Mouse (Mus musculus): Measurements from ENCODE around the gene Matn1. TPM values are rescaled to one million over a fixed set of nuclear protein-coding genes. Genes with fewer than 3 reads are reported as not detected.

Matn1 gene
- polyA plus RNA-seq, 1 experiment from 2014 or later, result not detected

GRCm38 (mm10) chr4:130917564-130917963, 26.6 kb upstream of the Matn1 start:
- H3K27ac ChIP-seq (replicated peaks), result no peak overlapping the region
- H3K9me3 ChIP-seq, result no peaks in the 10 kb centered on the region
- H3K4me3 ChIP-seq, result no peak overlapping the region
- H3K4me2 ChIP-seq, result no peak overlapping the region
- no peak overlapping the region for H3K9ac ChIP-seq
- ATAC-seq (ENCODE audit: extremely low read depth, insufficient number of reproducible peaks, low FRiP score, low TSS enrichment), result no peak
- WGBS, result 59% methylated on average over 4 of the region's 4 CpGs
- no peaks in the 10 kb centered on the region for H3K27me3 ChIP-seq (replicated peaks)
- H3K36me3 ChIP-seq, result no peaks in the 10 kb centered on the region
- H3K4me1 ChIP-seq, result peaks cover 34% of the 10 kb centered on the region

DNA sequence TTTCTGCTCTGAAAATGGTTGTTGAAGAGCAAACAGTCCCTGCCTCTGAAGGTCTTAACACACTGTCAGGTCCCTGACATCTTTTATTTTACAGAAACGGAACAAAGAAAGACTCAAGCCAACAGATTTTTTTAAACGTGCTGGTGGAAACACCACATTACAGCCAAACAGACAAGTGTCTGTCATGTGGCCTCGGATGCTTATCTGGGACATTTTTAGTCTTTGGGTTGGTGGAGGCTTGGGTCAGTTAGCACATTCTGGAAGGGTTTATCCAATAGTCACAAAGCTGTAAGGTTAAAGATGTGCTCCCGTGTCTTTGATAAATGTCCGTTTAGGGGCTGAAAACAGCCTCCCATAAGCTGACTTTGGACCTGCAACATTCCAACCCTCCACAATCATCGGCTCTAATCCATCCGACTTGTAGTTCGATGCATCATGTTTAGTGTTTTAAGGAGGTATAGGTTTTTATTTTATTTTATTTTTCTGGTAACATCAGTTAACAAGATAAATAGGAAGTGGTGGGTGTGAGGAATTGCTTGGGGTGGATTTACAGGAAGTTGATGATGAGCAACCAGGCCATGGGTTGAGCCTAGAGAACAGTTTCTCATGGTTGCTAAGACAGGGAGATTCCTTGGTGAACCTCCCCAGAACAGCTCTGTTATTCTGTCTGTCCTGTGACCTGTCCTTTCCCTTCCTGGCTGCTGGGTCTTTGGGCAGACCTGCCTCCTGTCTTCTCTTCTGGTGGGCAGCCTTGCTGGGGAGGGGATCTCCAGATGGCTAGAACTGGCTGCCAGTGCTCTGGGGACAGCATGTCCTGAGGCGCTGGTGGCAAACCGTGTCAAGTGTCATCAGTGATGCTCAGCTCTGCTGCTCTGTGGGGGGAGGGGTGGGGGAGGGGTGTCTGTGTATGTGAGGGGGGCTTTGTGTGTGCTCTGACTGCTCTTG, 25.1 kb upstream of the Matn1 start:
- Histone ChIP-seq H3K4me1 (peaks cover 33% of the 10 kb centered on the region), H3K4me2 (no peak overlapping the region), H3K9ac (no peak overlapping the region), H3K9me3 (no peaks in the 10 kb centered on the region), H3K36me3 (no peaks in the 10 kb centered on the region), H3K27me3 (replicated peaks) (no peaks in the 10 kb centered on the region), H3K4me3 (no peak overlapping the region), H3K27ac (replicated peaks) (no peak overlapping the region)
- 62% methylated on average over 10 of the region's 10 CpGs for WGBS
- no peak for ATAC-seq (ENCODE audit: extremely low read depth, insufficient number of reproducible peaks, low FRiP score, low TSS enrichment)

DNA sequence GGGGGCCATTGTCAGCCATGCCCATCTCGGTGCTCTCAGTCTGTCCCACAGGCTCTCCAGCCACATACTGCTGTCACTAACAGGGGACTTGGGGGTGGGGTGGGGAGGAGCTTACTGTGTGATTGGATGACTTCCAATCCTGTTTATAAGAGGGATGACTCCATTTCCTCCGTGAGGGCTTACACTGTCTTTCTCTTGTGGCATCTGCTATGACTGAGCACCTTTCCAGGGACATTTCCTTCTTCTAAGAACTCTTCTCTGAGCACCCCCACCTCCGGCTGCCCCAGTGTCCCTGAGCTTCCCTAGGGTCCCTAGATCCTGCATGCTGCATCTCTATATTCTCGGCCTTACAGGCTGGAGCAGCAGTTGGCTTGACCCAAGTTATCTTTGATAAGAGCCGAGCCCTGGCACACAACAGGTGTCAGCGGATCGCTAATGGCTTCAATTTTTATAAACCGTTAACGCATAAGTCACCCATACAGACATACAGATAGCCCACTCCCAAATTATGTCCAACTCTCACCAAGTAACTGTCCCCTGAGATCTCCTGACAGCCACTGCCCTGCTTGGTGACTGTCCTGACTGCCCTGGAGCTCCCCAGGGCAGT, 24.3 kb upstream of the Matn1 start:
- 48% methylated on average over 9 of the region's 9 CpGs for WGBS
- H3K4me3 ChIP-seq, result no peak overlapping the region
- H3K27ac ChIP-seq (replicated peaks), result no peak overlapping the region
- H3K9ac ChIP-seq, result no peak overlapping the region; the same call in 1 of the 2 replicates
- no peak overlapping the region for H3K4me2 ChIP-seq
- no peaks in the 10 kb centered on the region for H3K9me3 ChIP-seq
- H3K36me3 ChIP-seq, result no peaks in the 10 kb centered on the region
- H3K27me3 ChIP-seq (replicated peaks), result no peaks in the 10 kb centered on the region
- peaks cover 25% of the 10 kb centered on the region for H3K4me1 ChIP-seq
- ATAC-seq (ENCODE audit: extremely low read depth, insufficient number of reproducible peaks, low FRiP score, low TSS enrichment), result no peak

DNA sequence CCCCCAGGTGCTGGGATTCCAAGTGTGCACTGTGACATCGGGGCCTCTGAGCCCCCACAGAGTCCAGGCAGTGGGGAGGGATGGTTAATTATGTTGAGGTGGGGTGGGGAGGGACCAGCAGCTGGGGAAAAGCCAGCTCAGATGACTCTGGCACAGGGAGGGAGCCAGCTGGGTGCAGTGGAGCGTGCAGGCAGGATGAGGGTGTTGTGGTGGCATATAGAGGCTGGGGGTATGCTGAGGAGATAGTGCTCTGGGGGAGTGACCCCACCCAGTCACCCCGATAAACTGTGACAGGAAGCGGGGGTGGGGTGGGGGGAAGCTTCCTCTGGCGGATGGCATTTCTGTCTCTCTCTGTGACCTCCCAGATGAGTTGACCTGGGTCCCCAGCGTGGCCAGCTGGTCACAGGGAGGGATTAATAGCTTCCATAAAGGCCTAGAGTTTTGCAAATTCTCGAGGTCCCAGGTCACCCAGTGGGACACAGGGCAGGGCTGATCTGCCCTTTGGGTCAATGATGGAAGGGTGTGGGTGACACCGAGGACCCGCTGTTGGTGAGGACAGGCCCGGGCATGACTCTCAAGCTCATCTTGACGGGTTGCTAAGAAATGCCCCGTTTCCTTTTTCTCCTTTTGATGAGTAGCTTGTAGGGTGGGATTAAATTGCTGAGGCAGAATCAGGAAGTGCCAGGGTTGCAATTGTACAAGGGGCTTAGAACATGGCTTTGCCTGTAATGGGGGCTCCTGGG, 23.1 kb upstream of the Matn1 start:
- H3K27ac ChIP-seq (replicated peaks), result no peak overlapping the region
- 0 out of 2 replicates have a peak, but pooled peaks have one; percentile 43 for ATAC-seq (ENCODE audit: extremely low read depth, insufficient number of reproducible peaks, low FRiP score, low TSS enrichment)
- WGBS, result 38% methylated on average over 12 of the region's 12 CpGs
- no peaks in the 10 kb centered on the region for H3K9me3 ChIP-seq
- no peak overlapping the region for H3K4me3 ChIP-seq
- no peaks in the 10 kb centered on the region for H3K36me3 ChIP-seq
- no peak overlapping the region for H3K4me2 ChIP-seq
- peaks cover 18% of the 10 kb centered on the region for H3K4me1 ChIP-seq
- H3K9ac ChIP-seq, result no peak overlapping the region
- H3K27me3 ChIP-seq (replicated peaks), result no peaks in the 10 kb centered on the region

DNA sequence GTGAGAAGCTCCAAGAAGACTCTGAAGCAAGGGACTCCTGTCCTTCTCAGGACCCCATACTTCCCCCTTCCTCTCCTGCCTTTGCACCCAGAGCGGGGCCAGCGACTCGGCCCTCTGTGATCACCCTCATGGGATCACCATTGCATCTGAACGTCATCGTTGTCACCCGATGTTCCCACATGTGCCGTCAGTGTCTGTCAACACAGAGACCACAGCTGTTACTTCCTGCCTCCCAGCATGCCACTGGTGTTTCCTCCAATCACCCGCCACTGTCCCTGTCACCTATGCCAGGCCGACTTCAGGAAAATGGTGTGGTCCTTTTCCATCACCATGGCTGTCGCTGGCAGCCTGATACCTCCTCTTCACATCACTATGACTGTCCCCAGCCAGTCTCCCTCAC, 22.2 kb upstream of the Matn1 start:
- H3K9me3 ChIP-seq, result no peaks in the 10 kb centered on the region
- no peak overlapping the region for H3K27ac ChIP-seq (replicated peaks)
- ATAC-seq (ENCODE audit: extremely low read depth, insufficient number of reproducible peaks, low FRiP score, low TSS enrichment), result no peak
- H3K9ac ChIP-seq, result no peak overlapping the region
- no peaks in the 10 kb centered on the region for H3K36me3 ChIP-seq
- H3K27me3 ChIP-seq (replicated peaks), result no peaks in the 10 kb centered on the region
- H3K4me2 ChIP-seq, result no peak overlapping the region
- H3K4me1 ChIP-seq, result peaks cover 18% of the 10 kb centered on the region
- no peak overlapping the region for H3K4me3 ChIP-seq
- WGBS, result 59% methylated on average over 10 of the region's 10 CpGs

GRCm38 (mm10) chr4:130926274-130926673, 17.9 kb upstream of the Matn1 start:
- H3K9ac ChIP-seq, result no peak overlapping the region
- H3K9me3 ChIP-seq, result no peaks in the 10 kb centered on the region
- WGBS, result 49% methylated on average over 6 of the region's 6 CpGs
- no peak overlapping the region for H3K4me2 ChIP-seq
- H3K27ac ChIP-seq (replicated peaks), result no peak overlapping the region
- H3K36me3 ChIP-seq, result no peaks in the 10 kb centered on the region
- H3K4me3 ChIP-seq, result no peak overlapping the region
- H3K4me1 ChIP-seq, result peaks cover under 1% of the 10 kb centered on the region; the same call in 1 of the 2 replicates
- ATAC-seq (ENCODE audit: extremely low read depth, insufficient number of reproducible peaks, low FRiP score, low TSS enrichment), result no peak
- 0 out of 2 replicates have a peak, but pooled peaks cover 6% of the 10 kb centered on the region for H3K27me3 ChIP-seq (replicated peaks)

DNA sequence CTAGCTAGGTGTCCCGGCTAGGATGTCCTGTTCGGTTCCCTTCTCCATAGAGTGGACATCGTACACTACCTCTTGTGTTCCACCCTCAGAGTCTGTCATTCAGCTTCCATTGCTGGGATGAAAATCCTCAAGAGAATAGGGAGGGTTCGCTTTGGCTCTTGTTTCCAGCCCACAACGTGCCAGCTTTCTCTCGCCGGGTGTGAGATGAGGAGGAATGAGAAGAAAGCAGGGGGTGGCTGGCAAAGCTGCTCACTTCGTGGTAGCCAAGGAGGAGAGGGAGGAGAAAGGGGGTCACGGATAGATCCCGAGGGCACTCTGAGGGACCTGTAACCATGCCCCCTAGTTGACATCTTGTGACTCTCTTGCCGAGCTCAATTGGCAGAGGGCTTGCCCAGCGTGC, 16.4 kb upstream of the Matn1 start:
- WGBS, result 74% methylated on average over 12 of the region's 12 CpGs
- no peak overlapping the region for H3K27ac ChIP-seq (replicated peaks)
- H3K4me2 ChIP-seq, result no peak overlapping the region
- no peaks in the 10 kb centered on the region for H3K36me3 ChIP-seq
- no peak overlapping the region for H3K4me3 ChIP-seq
- H3K9me3 ChIP-seq, result no peaks in the 10 kb centered on the region
- no peaks in the 10 kb centered on the region for H3K4me1 ChIP-seq
- H3K27me3 ChIP-seq (replicated peaks), result 0 out of 2 replicates have a peak, but pooled peaks cover 6% of the 10 kb centered on the region
- no peak overlapping the region for H3K9ac ChIP-seq
- ATAC-seq (ENCODE audit: extremely low read depth, insufficient number of reproducible peaks, low FRiP score, low TSS enrichment), result no peak

- peaks cover 43% of the 10 kb centered on the region for H3K27me3 ChIP-seq (replicated peaks)
- no peak for ATAC-seq (ENCODE audit: extremely low read depth, insufficient number of reproducible peaks, low FRiP score, low TSS enrichment)
- no peaks in the 10 kb centered on the region for H3K36me3 ChIP-seq
- no peak overlapping the region for H3K27ac ChIP-seq (replicated peaks)
- no peak overlapping the region for H3K4me3 ChIP-seq
- H3K4me1 ChIP-seq, result 0 out of 2 replicates have a peak, but pooled peaks cover 3% of the 10 kb centered on the region
- no peak overlapping the region for H3K9ac ChIP-seq
- H3K9me3 ChIP-seq, result no peaks in the 10 kb centered on the region
- H3K4me2 ChIP-seq, result no peak overlapping the region
- WGBS, result 42% methylated on average over 14 of the region's 14 CpGs
Observed at GRCm38 (mm10) chr4:130942644-130943043, 1.5 kb upstream of the Matn1 start.

DNA sequence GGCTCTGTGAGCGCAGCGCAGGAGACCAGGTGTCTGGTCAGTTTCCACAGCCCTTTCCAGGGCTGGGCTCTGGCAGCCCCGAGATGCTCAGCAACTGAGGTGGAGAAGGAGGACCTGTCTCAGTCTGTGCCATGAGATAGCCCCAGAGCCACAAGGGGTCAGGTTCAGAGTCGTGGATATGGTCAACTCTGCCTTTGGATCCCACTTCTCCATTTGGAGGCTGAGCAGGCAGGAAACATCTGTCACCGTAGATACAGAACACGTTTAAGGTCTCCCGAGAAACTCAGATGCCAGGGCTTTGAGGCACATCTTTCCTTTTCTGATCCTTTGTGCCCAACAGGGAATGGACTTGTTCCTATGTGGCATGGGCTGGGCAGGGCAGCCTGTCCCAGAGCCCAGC, 594 bp downstream of the Matn1 start:
- H3K4me3 ChIP-seq, result no peak overlapping the region
- H3K27ac ChIP-seq (replicated peaks), result no peak overlapping the region
- no peaks in the 10 kb centered on the region for H3K9me3 ChIP-seq
- H3K9ac ChIP-seq, result no peak overlapping the region
- no peak overlapping the region for H3K4me2 ChIP-seq
- H3K4me1 ChIP-seq, result 0 out of 2 replicates have a peak, but pooled peaks cover 3% of the 10 kb centered on the region
- 69% methylated on average over 7 of the region's 7 CpGs for WGBS
- peaks cover 43% of the 10 kb centered on the region for H3K27me3 ChIP-seq (replicated peaks)
- no peak for ATAC-seq (ENCODE audit: extremely low read depth, insufficient number of reproducible peaks, low FRiP score, low TSS enrichment)
- H3K36me3 ChIP-seq, result no peaks in the 10 kb centered on the region

GRCm38 (mm10) chr4:130947094-130947647, 3.0 kb downstream of the Matn1 start:
- H3K27me3 ChIP-seq (replicated peaks), result peaks cover 59% of the 10 kb centered on the region
- H3K36me3 ChIP-seq, result no peaks in the 10 kb centered on the region
- H3K9ac ChIP-seq, result no peak overlapping the region
- H3K4me2 ChIP-seq, result no peak overlapping the region
- H3K4me3 ChIP-seq, result no peak overlapping the region
- ATAC-seq (ENCODE audit: extremely low read depth, insufficient number of reproducible peaks, low FRiP score, low TSS enrichment), result no peak
- no peak overlapping the region for H3K27ac ChIP-seq (replicated peaks)
- no peaks in the 10 kb centered on the region for H3K9me3 ChIP-seq
- 0 out of 2 replicates have a peak, but pooled peaks cover 3% of the 10 kb centered on the region for H3K4me1 ChIP-seq
- 14% methylated on average over 13 of the region's 13 CpGs for WGBS
